Mouse (Mus musculus) heart, adult 2 months (tissue): ENCODE measurements at regions not wholly inside any gene's neighbourhood (a gene's known extent, or its start where the extent isn't known, plus 50 kb on each side); places are given as distances from the start of the nearest gene placed in this dataset.

Experiments
- DNase-seq, 2 experiments: peaks; one replicate each; pipeline ENCODE4 v3.0.0; 2021
- H3K27ac ChIP-seq: fragments of 200-600 bp; 2 replicates; pipeline ENCODE4 v1.8.1; 2022
- H3K27me3 ChIP-seq: fragments of 200-500 bp; 2 replicates; pipeline ENCODE4 v1.6.1; 2012; ENCODE audit warnings: mild to moderate bottlenecking, low read length, inconsistent platforms, mixed read lengths; ENCODE audit not compliant: control insufficient read depth, insufficient read depth
- H3K36me3 ChIP-seq: fragments of 200-500 bp; 2 replicates; pipeline ENCODE4 v1.6.1; 2012; ENCODE audit warnings: low read length, inconsistent platforms; ENCODE audit not compliant: control insufficient read depth, insufficient read depth
- H3K4me1 ChIP-seq: fragments of 200-500 bp; 2 replicates; pipeline ENCODE4 v1.6.1; 2011; ENCODE audit warnings: low read length; ENCODE audit not compliant: control insufficient read depth, insufficient read depth
- H3K4me3 ChIP-seq: fragments of 200-600 bp; 2 replicates; pipeline ENCODE4 v1.8.1; 2022
- H3K79me2 ChIP-seq: fragments of 200-500 bp; replicated peaks from 2 replicates; pipeline ENCODE4 v1.6.1; 2012; ENCODE audit warnings: mild to moderate bottlenecking, inconsistent platforms, low read length, moderate library complexity, mixed read lengths; ENCODE audit not compliant: control insufficient read depth, insufficient read depth
- H3K9ac ChIP-seq: fragments of 200-500 bp; 2 replicates; pipeline ENCODE4 v1.6.1; 2012; ENCODE audit warnings: low read depth, mild to moderate bottlenecking, control low read depth, inconsistent platforms, low read length, mixed read lengths
- CTCF ChIP-seq: fragments of 200-600 bp; IDR thresholded peaks from 2 replicates; pipeline ENCODE4 v1.8.1; 2022; ENCODE audit warnings: antibody characterized with exemption, mild to moderate bottlenecking, moderate library complexity
- EP300 ChIP-seq: fragments of 200-500 bp; IDR thresholded peaks from 2 replicates; pipeline ENCODE4 v1.6.1; 2011; ENCODE audit warnings: low read depth, low read length, control low read depth; ENCODE audit not compliant: insufficient read depth
- POLR2A ChIP-seq: fragments of 200-500 bp; IDR thresholded peaks from 2 replicates; pipeline ENCODE4 v1.6.1; 2011; ENCODE audit warnings: mild to moderate bottlenecking, low read depth, low read length, control low read depth; ENCODE audit not compliant: insufficient read depth
- WGBS: fragments of 180-500 bp; shearing (Covaris S2); methylation state at CpG from one replicate; pipeline ENCODE4 v1.1.7; 2018; 5-methylcytosine and 5-hydroxymethylcytosine counted together
- intact Hi-C: fragments of 180-260 bp; cut with DNase I; formaldehyde crosslinking; loops from one replicate; pipeline ENCODE4 v1.15.1; 2025

- no peak for TF ChIP-seq EP300
- TF ChIP-seq CTCF: no peak
- TF ChIP-seq POLR2A: no peak
- DNase-seq: no peak
- H3K9ac ChIP-seq: no peak overlapping the region
- no peak overlapping the region for H3K4me3 ChIP-seq
- 62% methylated on average over 8 of the region's 8 CpGs for WGBS
- intact Hi-C loops: no loop called here
- no peaks in the 10 kb centered on the region for H3K27me3 ChIP-seq
- no peak overlapping the region for H3K27ac ChIP-seq
- H3K79me2 ChIP-seq: no peaks in the 10 kb centered on the region
- H3K36me3 ChIP-seq: no peaks in the 10 kb centered on the region
- H3K4me1 ChIP-seq: no peaks in the 10 kb centered on the region
These were observed 853.7 kb downstream of the Otol1 start for GRCm38 (mm10) chr3:70860909-70861675.

- no peaks in the 10 kb centered on the region for H3K27me3 ChIP-seq
- intact Hi-C loops: no loop called here
- H3K79me2 ChIP-seq: no peaks in the 10 kb centered on the region
- TF ChIP-seq CTCF (peak; percentile 15; the same call in 1 of the 2 replicates), POLR2A (no peak)
- no peak overlapping the region for H3K9ac ChIP-seq
- H3K36me3 ChIP-seq: no peaks in the 10 kb centered on the region
- H3K4me3 ChIP-seq: no peak overlapping the region
- WGBS: 36% methylated on average over 9 of the region's 9 CpGs
- H3K27ac ChIP-seq: peak overlapping the region; percentile 38
- no peaks in the 10 kb centered on the region; the same call in 1 of the 2 replicates for H3K4me1 ChIP-seq
- DNase-seq: peak in 1 of 2 experiments; percentile 14
These were observed 866.5 kb downstream of the Otol1 start for GRCm38 (mm10) chr3:70873688-70874551.

- no peaks in the 10 kb centered on the region for H3K79me2 ChIP-seq
- peak overlapping the region; percentile 38 for H3K27ac ChIP-seq
- no peak for DNase-seq
- no peaks in the 10 kb centered on the region for H3K36me3 ChIP-seq
- intact Hi-C loops: no loop called here
- no peak overlapping the region for H3K9ac ChIP-seq
- H3K4me1 ChIP-seq: no peaks in the 10 kb centered on the region; the same call in 1 of the 2 replicates
- H3K4me3 ChIP-seq: no peak overlapping the region
- H3K27me3 ChIP-seq: no peaks in the 10 kb centered on the region
- 29% methylated on average over 3 of the region's 3 CpGs for WGBS
- TF ChIP-seq CTCF: no peak
- no peak for TF ChIP-seq POLR2A
- no peak for TF ChIP-seq EP300
These were observed 867.2 kb downstream of the Otol1 start for GRCm38 (mm10) chr3:70874614-70875013.
